Mouse (Mus musculus): ENCODE measurements around the gene Prrx2.

- TF ChIP-seq POLR2A (IDR thresholded peaks at IDR 0.05; ENCODE audit: borderline replicate concordance, extremely low read depth, low read depth, low read length) (no peak), CTCF (IDR thresholded peaks at IDR 0.05; ENCODE audit: insufficient read depth, low read length) (no peak)
Observed at GRCm38 (mm10) chr2:30787466-30787865, 47.3 kb upstream of the Prrx2 start.

Measured in lung, adult 2 months (tissue).